Mouse (Mus musculus) E14TG2a.4 (cell line): Measurements from ENCODE around the gene Padi2.

Experiments used
- CTCF ChIP-seq: conservative IDR thresholded peaks from 2 replicates; pipeline ENCODE4 v1.5.1; 2014; ENCODE audit warnings: low read length
- NANOG ChIP-seq: IDR thresholded peaks from 2 replicates; pipeline ENCODE4 v1.6.1; 2014; ENCODE audit warnings: borderline replicate concordance, low read length, mixed read lengths

- no peak for TF ChIP-seq CTCF
- no peak for TF ChIP-seq NANOG
These were observed 23.2 kb upstream of the Padi2 start for GRCm38 (mm10) chr4:140882981-140883380.
